Mouse (Mus musculus) embryonic facial prominence, embryonic 15.5 days (tissue): Measurements from ENCODE around the gene Pnp2. TPM values are rescaled to one million over a fixed set of nuclear protein-coding genes. Genes with fewer than 3 reads are reported as not detected.
"Not testable (repeated sequence)": the region's sequence is repeated elsewhere in the genome, so short reads cannot be mapped to it uniquely, and the experiment has no call there.

ENCODE experiments used
- ATAC-seq: fragments of 200-750 bp; cut with Nextera tagmentation; 2 replicates; pipeline ENCODE4 v1.8.0; 2017; ENCODE audit warnings: low read depth, moderate TSS enrichment; ENCODE audit not compliant: insufficient number of reproducible peaks, low FRiP score, low TSS enrichment
- H3K27ac ChIP-seq: fragments of 300-500 bp; sonication (generic); replicated peaks from 2 replicates; pipeline ENCODE4 v1.5.1; 2015; ENCODE audit warnings: mild to moderate bottlenecking, inconsistent platforms
- H3K27me3 ChIP-seq: fragments of 300-500 bp; sonication (generic); 2 replicates; pipeline ENCODE4 v1.6.1; 2015; ENCODE audit warnings: inconsistent platforms
- H3K36me3 ChIP-seq: fragments of 300-500 bp; sonication (generic); 2 replicates; pipeline ENCODE4 v1.6.1; 2015; ENCODE audit warnings: mild to moderate bottlenecking, inconsistent platforms
- H3K4me1 ChIP-seq: fragments of 300-500 bp; sonication (generic); 2 replicates; pipeline ENCODE4 v1.6.1; 2015; ENCODE audit warnings: inconsistent platforms
- H3K4me2 ChIP-seq: fragments of 300-500 bp; sonication (generic); replicated peaks from 2 replicates; pipeline ENCODE4 v1.6.1; 2015; ENCODE audit warnings: mild to moderate bottlenecking, inconsistent platforms
- H3K4me3 ChIP-seq: fragments of 300-500 bp; sonication (generic); replicated peaks from 2 replicates; pipeline ENCODE4 v1.5.1; 2015; ENCODE audit warnings: mild to moderate bottlenecking, inconsistent platforms
- H3K9ac ChIP-seq: fragments of 300-500 bp; sonication (generic); 2 replicates; pipeline ENCODE4 v1.6.1; 2015; ENCODE audit warnings: inconsistent platforms
- H3K9me3 ChIP-seq: fragments of 300-500 bp; sonication (generic); replicated peaks from 2 replicates; pipeline ENCODE4 v1.6.1; 2016; ENCODE audit warnings: inconsistent platforms
- WGBS: fragments of 180-500 bp; shearing (Covaris S2); methylation state at CpG from one replicate; pipeline ENCODE4 v1.1.7; 2015; 5-methylcytosine and 5-hydroxymethylcytosine counted together
- polyA plus RNA-seq: library from polyadenylated mRNA; unstranded; fragments of >200 nt; fragmentation: Nextera tagmentation; extraction: Ambion mirVana; gene quantifications from 2 replicates; pipeline ENCODE4 v1.2.1, GENCODE M21; 2015

Pnp2 gene
- 0.25 and 0.85 TPM in 2 replicates for polyA plus RNA-seq

- 7% methylated on average over 19 of the region's 19 CpGs for WGBS
- H3K4me2 ChIP-seq, result peak within 1 kb of the TSS; percentile 32
- H3K9me3 ChIP-seq, H3K27me3 ChIP-seq, H3K36me3 ChIP-seq, H3K27ac ChIP-seq, H3K9ac ChIP-seq, H3K4me1 ChIP-seq: not testable (repeated sequence)
- H3K4me3 ChIP-seq, result peak within 1 kb of the TSS; percentile 17; the same call in 1 of the 2 replicates
- peak; percentile 73 for ATAC-seq
Observed at GRCm38 (mm10) chr14:50955942-50956508, at the start of gene Pnp2. Gene Pnp2, plus strand, starts transcription at chr14:50955992.

- no peak for ATAC-seq
- Histone ChIP-seq H3K9me3 (no peaks in the 10 kb centered on the region), H3K4me3 (no peak overlapping the region), H3K36me3 (peaks cover 21% of the 10 kb centered on the region), H3K27me3 (no peaks in the 10 kb centered on the region), H3K4me1 (peaks cover 8% of the 10 kb centered on the region), H3K27ac (no peak overlapping the region), H3K4me2 (no peak overlapping the region), H3K9ac (no peak overlapping the region)
- 66% methylated on average over 4 of the region's 4 CpGs for WGBS
Observed at GRCm38 (mm10) chr14:50908126-50908525, 47.7 kb upstream of the Pnp2 start.

- no peak overlapping the region for H3K4me2 ChIP-seq
- H3K4me3 ChIP-seq, result no peak overlapping the region
- H3K9me3 ChIP-seq, result no peaks in the 10 kb centered on the region
- peaks cover 50% of the 10 kb centered on the region for H3K36me3 ChIP-seq
- WGBS, result 44% methylated on average over 3 of the region's 3 CpGs
- H3K4me1 ChIP-seq, result no peaks in the 10 kb centered on the region
- no peaks in the 10 kb centered on the region for H3K27me3 ChIP-seq
- no peak overlapping the region for H3K9ac ChIP-seq
- no peak for ATAC-seq
- H3K27ac ChIP-seq, result no peak overlapping the region
Observed at GRCm38 (mm10) chr14:50911356-50911755, 44.4 kb upstream of the Pnp2 start.

- peak overlapping the region; percentile 91 for H3K4me3 ChIP-seq
- H3K27ac ChIP-seq, result peak overlapping the region; percentile 95; the same call in 1 of the 2 replicates
- peaks cover 16% of the 10 kb centered on the region for H3K4me1 ChIP-seq
- not testable (repeated sequence) for H3K27me3 ChIP-seq, ATAC-seq, H3K9me3 ChIP-seq, H3K9ac ChIP-seq
- H3K4me2 ChIP-seq, result peak overlapping the region; percentile 76
- 63% methylated on average over 1 of the region's 1 CpGs for WGBS
- peaks cover 31% of the 10 kb centered on the region for H3K36me3 ChIP-seq
Observed at GRCm38 (mm10) chr14:50923437-50923836, 32.4 kb upstream of the Pnp2 start.

- WGBS, result under 1% methylated on average over 57 of the region's 57 CpGs
Observed at GRCm38 (mm10) chr14:50924281-50925064, 31.3 kb upstream of the Pnp2 start, which contains the start of the genes Osgep and Apex1. Gene Osgep, minus strand, starts transcription at chr14:50924893. Gene Apex1, plus strand, starts transcription at chr14:50924968.

GRCm38 (mm10) chr14:50925111-50925920 is 30.5 kb upstream of the Pnp2 start:
- peak overlapping the region; percentile 91 for H3K4me3 ChIP-seq
- H3K9me3 ChIP-seq, result no peaks in the 10 kb centered on the region
- H3K36me3 ChIP-seq, result peaks cover 35% of the 10 kb centered on the region
- peak overlapping the region; percentile 77 for H3K9ac ChIP-seq
- H3K27ac ChIP-seq, result peak overlapping the region; percentile 95
- peaks cover 27% of the 10 kb centered on the region for H3K4me1 ChIP-seq
- H3K27me3 ChIP-seq, result no peaks in the 10 kb centered on the region
- H3K4me2 ChIP-seq, result peak overlapping the region; percentile 76
- no peak for ATAC-seq
- under 1% methylated on average over 38 of the region's 38 CpGs for WGBS

More at GRCm38 (mm10) chr14:50924281-50925064, 31.3 kb upstream of the Pnp2 start, which contains the start of the genes Osgep and Apex1:
- Histone ChIP-seq H3K9me3 (no peaks in the 10 kb centered on the region), H3K4me3 (peak within 1 kb of the TSS; percentile 91), H3K4me1 (peaks cover 19% of the 10 kb centered on the region), H3K27me3 (no peaks in the 10 kb centered on the region), H3K4me2 (peak within 1 kb of the TSS; percentile 76), H3K36me3 (peaks cover 35% of the 10 kb centered on the region), H3K9ac (peak within 1 kb of the TSS; percentile 77), H3K27ac (peak within 1 kb of the TSS; percentile 95)
- peak; percentile 95 for ATAC-seq

- Histone ChIP-seq H3K4me2 (no peak overlapping the region), H3K27me3 (no peaks in the 10 kb centered on the region), H3K36me3 (peaks cover 35% of the 10 kb centered on the region), H3K4me1 (peaks cover 35% of the 10 kb centered on the region), H3K27ac (no peak overlapping the region), H3K9me3 (no peaks in the 10 kb centered on the region), H3K4me3 (no peak overlapping the region), H3K9ac (no peak overlapping the region)
- 61% methylated on average over 3 of the region's 3 CpGs for WGBS
- ATAC-seq, result no peak
Observed at GRCm38 (mm10) chr14:50927366-50927765, 28.4 kb upstream of the Pnp2 start.

- H3K4me2 ChIP-seq, result peak overlapping the region; percentile 80
- H3K36me3 ChIP-seq, result peaks cover 35% of the 10 kb centered on the region
- H3K9me3 ChIP-seq, result no peaks in the 10 kb centered on the region
- no peak for ATAC-seq
- H3K27me3 ChIP-seq, result no peaks in the 10 kb centered on the region
- peak overlapping the region; percentile 87 for H3K4me3 ChIP-seq
- H3K9ac ChIP-seq, result peak overlapping the region; percentile 85
- peaks cover 30% of the 10 kb centered on the region for H3K4me1 ChIP-seq
- WGBS, result 13% methylated on average over 10 of the region's 10 CpGs
- peak overlapping the region; percentile 90 for H3K27ac ChIP-seq
Observed at GRCm38 (mm10) chr14:50929951-50930350, 25.8 kb upstream of the Pnp2 start.

- H3K4me2 ChIP-seq, result peak overlapping the region; percentile 80
- H3K27me3 ChIP-seq, result no peaks in the 10 kb centered on the region
- peaks cover 30% of the 10 kb centered on the region for H3K4me1 ChIP-seq
- peaks cover 35% of the 10 kb centered on the region for H3K36me3 ChIP-seq
- under 1% methylated on average over 38 of the region's 38 CpGs for WGBS
- peak overlapping the region; percentile 90 for H3K27ac ChIP-seq
- no peaks in the 10 kb centered on the region for H3K9me3 ChIP-seq
- peak overlapping the region; percentile 85 for H3K9ac ChIP-seq
- no peak; the same call in 1 of the 2 replicates for ATAC-seq
- peak overlapping the region; percentile 87 for H3K4me3 ChIP-seq
Observed at GRCm38 (mm10) chr14:50930377-50930753, 25.4 kb upstream of the Pnp2 start.

- no peaks in the 10 kb centered on the region for H3K27me3 ChIP-seq
- peak within 1 kb of the TSS; percentile 85 for H3K9ac ChIP-seq
- under 1% methylated on average over 68 of the region's 68 CpGs for WGBS
- H3K4me1 ChIP-seq, result peaks cover 26% of the 10 kb centered on the region
- no peaks in the 10 kb centered on the region for H3K9me3 ChIP-seq
- peaks cover 34% of the 10 kb centered on the region for H3K36me3 ChIP-seq
- H3K4me3 ChIP-seq, result peak within 1 kb of the TSS; percentile 87
- peak; percentile 99 for ATAC-seq
- H3K27ac ChIP-seq, result peak within 1 kb of the TSS; percentile 94
- H3K4me2 ChIP-seq, result peak within 1 kb of the TSS; percentile 80
Observed at GRCm38 (mm10) chr14:50930754-50931492, 24.9 kb upstream of the Pnp2 start, which contains the start of the genes Pip4p1 and Pnp. Gene Pip4p1, minus strand, starts transcription at chr14:50930856. Gene Pnp, plus strand, starts transcription at chr14:50931082.
